Mouse (Mus musculus) bone marrow, adult 2 months (tissue): Measurements from ENCODE around the gene Mcl1.
"Not testable (repeated sequence)": the region's sequence is repeated elsewhere in the genome, so short reads cannot be mapped to it uniquely, and the experiment has no call there.

Experiments used
- CTCF ChIP-seq: fragments of 200-500 bp; IDR thresholded peaks from 2 replicates; pipeline ENCODE4 v1.5.1; 2011; ENCODE audit warnings: low read length, control low read depth; ENCODE audit not compliant: control insufficient read depth, insufficient read depth
- POLR2A ChIP-seq: fragments of 200-500 bp; IDR thresholded peaks from 2 replicates; pipeline ENCODE4 v1.6.1; 2011; ENCODE audit warnings: low read depth, mild to moderate bottlenecking, control low read depth, low read length, borderline replicate concordance; ENCODE audit not compliant: control insufficient read depth

DNA sequence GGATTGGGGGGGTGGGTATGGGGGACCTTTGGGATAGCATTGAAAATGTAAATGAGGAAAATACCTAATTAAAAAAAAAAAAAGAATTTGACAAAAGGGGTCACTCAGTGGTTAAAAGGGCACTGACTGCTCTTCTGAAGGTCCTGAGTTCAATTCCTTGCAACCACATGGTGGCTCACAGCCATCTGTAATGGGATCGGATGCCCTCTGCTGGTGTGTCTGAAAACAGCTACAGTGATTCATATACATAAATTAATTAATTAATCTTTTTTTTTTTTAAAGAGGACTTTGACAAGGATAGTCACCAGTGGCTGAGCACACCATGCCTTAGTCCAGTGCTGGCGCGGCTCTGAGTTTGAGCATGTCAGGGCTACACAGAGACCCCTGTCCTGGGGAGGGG is 11.8 kb downstream of the Mcl1 start:
- not testable (repeated sequence) for TF ChIP-seq POLR2A, CTCF
